Mouse (Mus musculus): ENCODE data around the gene Slc7a1.
A peak's percentile ranks its signal among the peaks of the same experiment; 100 is the strongest.

The Slc7a1 gene

GRCm38 (mm10) chr5:148392831-148393230 lies 6.9 kb downstream of the Slc7a1 start:
- no peak for DNase-seq (ENCODE audit: low spot score)

GRCm38 (mm10) chr5:148389007-148389970 lies 10.4 kb downstream of the Slc7a1 start:
- no peak for DNase-seq (ENCODE audit: low spot score)

- no peak for DNase-seq (ENCODE audit: low spot score)
Measured at GRCm38 (mm10) chr5:148388251-148389006, 11.3 kb downstream of the Slc7a1 start.

- no peak for DNase-seq (ENCODE audit: low spot score)
Measured at GRCm38 (mm10) chr5:148387820-148388219, 11.9 kb downstream of the Slc7a1 start.

GRCm38 (mm10) chr5:148386471-148386870 lies 13.2 kb downstream of the Slc7a1 start:
- peak; percentile 60 for DNase-seq (ENCODE audit: low spot score)

GRCm38 (mm10) chr5:148384501-148385055 lies 15.1 kb downstream of the Slc7a1 start:
- no peak for DNase-seq (ENCODE audit: low spot score)

GRCm38 (mm10) chr5:148383841-148384500 lies 15.7 kb downstream of the Slc7a1 start:
- no peak for DNase-seq (ENCODE audit: low spot score)

- DNase-seq (ENCODE audit: low spot score) = no peak
Measured at GRCm38 (mm10) chr5:148381083-148381482, 18.6 kb downstream of the Slc7a1 start.

GRCm38 (mm10) chr5:148380246-148380504 lies 19.5 kb downstream of the Slc7a1 start:
- no peak for DNase-seq (ENCODE audit: low spot score)

- no peak for DNase-seq (ENCODE audit: low spot score)
Measured at GRCm38 (mm10) chr5:148379455-148380245, 20.1 kb downstream of the Slc7a1 start.

- no peak for DNase-seq (ENCODE audit: low spot score)
Measured at GRCm38 (mm10) chr5:148378707-148379106, 21.0 kb downstream of the Slc7a1 start.

GRCm38 (mm10) chr5:148378232-148378508 lies 21.5 kb downstream of the Slc7a1 start:
- no peak for DNase-seq (ENCODE audit: low spot score)

- no peak for DNase-seq (ENCODE audit: low spot score)
Measured at GRCm38 (mm10) chr5:148377439-148378231, 22.1 kb downstream of the Slc7a1 start.

GRCm38 (mm10) chr5:148376358-148376757 lies 23.3 kb downstream of the Slc7a1 start:
- no peak for DNase-seq (ENCODE audit: low spot score)

- peak; percentile 66 for DNase-seq (ENCODE audit: low spot score)
Measured at GRCm38 (mm10) chr5:148375480-148375879, 24.2 kb downstream of the Slc7a1 start.

- DNase-seq (ENCODE audit: low spot score) = no peak
Measured at GRCm38 (mm10) chr5:148373092-148373685, 26.5 kb downstream of the Slc7a1 start.

- no peak for DNase-seq (ENCODE audit: low spot score)
Measured at GRCm38 (mm10) chr5:148372005-148372917, 27.4 kb downstream of the Slc7a1 start.

GRCm38 (mm10) chr5:148371375-148371774 lies 28.3 kb downstream of the Slc7a1 start:
- no peak for DNase-seq (ENCODE audit: low spot score)

GRCm38 (mm10) chr5:148370624-148371023 lies 29.1 kb downstream of the Slc7a1 start:
- DNase-seq (ENCODE audit: low spot score) = peak; percentile 76

All from testis, postnatal 10 days (tissue).